Mouse (Mus musculus): ENCODE measurements around the gene Gm17359. TPM values are rescaled to one million over a fixed set of nuclear protein-coding genes. Genes with fewer than 3 reads are reported as not detected.
"Not testable (repeated sequence)": the region's sequence is repeated elsewhere in the genome, so short reads cannot be mapped to it uniquely, and the experiment has no call there.

The Gm17359 gene
- total RNA-seq, 2 experiments from 2014 or later = not detected

DNA sequence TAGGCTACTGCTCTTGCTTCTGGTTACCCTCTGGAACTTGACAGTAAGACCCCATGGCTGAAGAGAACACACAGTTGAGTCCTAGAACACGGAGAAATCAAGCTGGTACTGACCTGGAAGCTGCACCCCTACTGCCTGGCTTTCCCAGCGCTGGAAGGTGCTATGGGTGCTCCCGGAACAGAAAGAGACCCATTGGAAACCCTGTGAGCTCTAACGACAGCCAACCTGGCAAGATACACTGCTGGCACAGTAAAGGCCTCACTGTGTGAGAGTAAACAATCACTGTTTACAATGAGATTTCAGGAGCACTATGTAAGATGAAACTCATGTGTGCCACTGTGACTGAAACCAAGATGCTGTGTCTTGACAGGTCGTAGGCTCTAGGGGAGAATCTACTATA lies 78.6 kb downstream of the Gm17359 start:
- DNase-seq = no peak

DNA sequence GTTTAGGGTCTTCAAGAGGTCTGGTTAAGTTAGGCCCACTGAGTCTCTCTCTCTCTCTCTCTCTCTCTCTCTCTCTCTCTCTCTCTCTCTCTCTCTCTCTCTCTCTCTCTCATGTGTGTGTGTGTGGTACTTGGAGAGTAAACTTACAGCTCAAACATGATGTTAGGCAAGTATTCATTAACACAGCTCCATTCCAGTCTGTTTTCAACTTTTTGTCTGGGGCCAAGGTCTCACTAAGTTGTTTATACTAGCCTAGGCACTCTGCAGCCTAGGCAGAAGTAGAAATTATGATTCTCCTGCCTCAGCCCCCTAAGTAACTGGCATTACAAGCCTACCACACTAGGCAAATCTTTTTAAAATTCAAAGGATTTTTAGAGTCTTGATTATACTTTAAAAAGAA lies 79.5 kb downstream of the Gm17359 start:
- no peak for DNase-seq

- no peak for DNase-seq
These were observed 80.7 kb downstream of the Gm17359 start for GRCm38 (mm10) chr3:79416944-79417680.

DNA sequence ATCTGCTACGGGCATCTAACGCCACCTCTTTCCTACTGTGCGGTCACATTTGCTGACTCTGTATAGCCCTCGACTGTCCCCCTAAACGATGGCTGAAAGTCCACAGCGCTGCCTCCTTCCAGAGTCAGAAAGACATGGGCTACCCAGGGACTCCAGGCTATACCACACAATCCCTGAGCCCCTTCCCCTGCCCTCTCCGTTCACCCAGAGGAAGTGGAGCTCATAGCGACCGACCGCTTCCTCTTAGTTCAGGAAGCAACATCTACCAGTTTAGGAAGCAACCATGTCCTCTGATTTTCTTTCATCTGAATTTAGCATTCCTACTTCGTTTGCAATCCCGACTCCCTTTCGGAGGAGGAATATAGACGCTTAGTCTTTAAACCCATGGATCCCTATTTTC lies 82.5 kb downstream of the Gm17359 start:
- DNase-seq = no peak

- DNase-seq = no peak
These were observed 89.0 kb downstream of the Gm17359 start for GRCm38 (mm10) chr3:79425441-79425840.

- DNase-seq = no peak
These were observed 97.1 kb downstream of the Gm17359 start for GRCm38 (mm10) chr3:79433593-79433992.

GRCm38 (mm10) chr3:79434436-79434835 lies 98.0 kb downstream of the Gm17359 start:
- no peak for DNase-seq

DNA sequence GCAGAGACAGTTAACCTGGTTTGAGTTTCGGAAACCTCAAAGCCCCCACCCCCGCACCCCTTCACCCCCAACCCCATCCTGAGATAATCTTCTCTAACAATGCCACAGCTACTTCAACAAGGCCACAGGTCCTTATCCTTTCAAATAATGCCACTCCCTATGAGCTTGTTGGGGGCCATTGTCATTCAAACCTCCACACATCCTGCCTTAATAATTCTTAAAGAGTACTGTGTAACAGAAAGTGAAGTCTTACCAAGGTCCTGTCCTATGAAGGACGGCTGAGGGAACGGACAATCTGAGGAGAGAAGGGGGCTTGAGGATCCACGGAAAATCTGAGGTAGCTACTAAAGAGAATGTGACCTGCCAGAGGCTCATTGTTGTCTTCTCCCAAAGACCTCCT lies 98.5 kb downstream of the Gm17359 start:
- no peak for DNase-seq

DNA sequence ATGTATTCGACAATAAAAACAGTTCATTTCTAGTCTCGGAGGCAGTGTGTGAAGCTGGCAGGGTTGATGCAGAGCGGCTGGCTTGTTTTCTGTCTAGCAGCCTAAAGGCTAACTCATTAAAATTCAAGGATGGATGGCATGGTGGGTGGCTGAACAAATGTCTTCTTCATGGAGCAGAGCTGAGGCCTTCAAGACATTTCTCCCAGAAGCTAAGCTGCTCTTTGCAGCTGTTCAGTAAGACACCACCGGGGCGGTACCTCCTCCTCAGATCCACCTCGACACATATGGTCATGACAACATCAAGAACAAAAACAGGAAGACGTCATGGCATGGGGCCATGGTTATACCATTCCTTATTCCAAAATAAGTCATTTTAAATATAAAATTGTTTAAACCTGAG lies 99.7 kb downstream of the Gm17359 start:
- DNase-seq = no peak

DNA sequence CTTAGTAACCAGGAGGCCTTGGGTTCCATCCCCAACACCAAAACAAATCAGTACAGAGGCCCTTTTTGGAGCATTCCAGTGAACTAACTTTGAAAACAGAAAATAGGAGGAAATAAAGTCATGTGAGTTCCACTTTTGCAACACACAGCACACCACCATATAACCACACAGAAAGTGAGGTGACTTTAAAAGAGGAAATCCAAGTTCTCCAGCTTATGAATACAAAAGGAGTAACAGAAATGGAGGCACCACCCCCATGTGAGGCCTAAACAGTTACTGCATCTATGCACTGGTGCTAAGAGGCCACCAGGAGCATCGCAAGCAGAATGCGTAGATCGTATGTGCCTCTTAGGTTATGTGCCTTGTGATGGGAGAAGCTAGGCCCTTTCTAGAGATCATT lies 101.8 kb downstream of the Gm17359 start:
- no peak for DNase-seq

DNA sequence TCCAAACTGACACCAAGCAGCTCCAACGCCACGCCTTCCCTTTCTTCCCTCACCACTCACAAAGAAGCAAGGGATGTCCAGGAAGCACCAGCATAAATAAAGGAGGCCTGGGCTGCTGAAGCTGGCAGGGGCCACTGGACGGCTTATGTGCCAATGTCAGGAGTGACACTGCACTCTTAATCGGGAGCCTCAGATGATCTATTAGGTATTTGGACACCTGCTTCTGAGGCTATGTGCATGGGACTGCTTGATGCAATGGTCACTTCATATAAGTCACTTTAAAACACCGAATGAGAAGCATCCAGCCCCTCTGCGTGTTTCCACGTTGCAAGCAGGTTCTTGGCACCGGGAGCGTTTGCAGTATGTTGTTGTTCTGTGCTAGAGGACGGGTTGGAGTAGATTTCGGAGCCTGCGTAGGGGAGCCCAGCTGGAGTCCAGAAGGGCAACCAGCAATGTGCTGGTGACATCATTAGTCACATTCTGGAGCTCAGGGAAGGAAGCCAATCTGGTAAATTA lies 104.6 kb downstream of the Gm17359 start:
- no peak for DNase-seq

- DNase-seq = no peak
These were observed 107.4 kb downstream of the Gm17359 start for GRCm38 (mm10) chr3:79443850-79444249.

DNA sequence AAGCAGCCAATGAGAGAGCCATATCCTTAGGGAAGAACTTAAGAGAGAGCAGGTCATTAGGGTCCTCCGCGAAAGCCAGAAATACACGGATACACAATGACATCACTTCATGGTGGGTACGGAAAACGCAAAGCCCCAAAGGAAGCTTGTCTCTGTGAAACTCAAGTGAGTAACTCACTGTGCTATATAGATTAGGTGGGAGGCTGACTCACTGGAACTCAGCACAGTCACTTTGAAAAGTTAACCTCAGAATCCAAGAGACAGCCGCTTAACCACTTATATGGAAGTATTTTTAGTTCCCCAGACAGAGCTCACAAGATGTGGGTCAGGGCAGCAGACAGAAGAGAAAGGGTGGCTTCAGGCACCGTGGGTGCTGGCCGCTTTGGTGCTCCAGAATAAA lies 108.6 kb downstream of the Gm17359 start:
- no peak for DNase-seq

DNA sequence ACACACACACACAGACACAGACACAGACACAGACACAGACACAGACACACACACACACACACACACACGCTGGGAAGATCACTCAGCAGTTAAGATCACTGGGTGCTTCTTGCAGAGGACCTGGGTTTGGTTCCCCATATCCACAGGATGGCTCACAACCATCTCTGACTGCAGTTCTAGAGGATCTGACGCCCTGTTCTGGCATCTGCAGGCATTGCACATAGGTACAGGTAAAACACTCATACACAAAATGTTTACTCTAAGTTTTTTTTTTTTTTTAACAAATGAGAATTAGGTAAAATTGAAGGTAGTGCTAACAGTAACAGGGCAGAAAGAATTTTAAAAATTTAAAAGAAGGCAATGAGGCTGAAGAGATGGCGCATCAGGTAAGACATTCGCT lies 109.7 kb downstream of the Gm17359 start:
- DNase-seq = no peak

DNA sequence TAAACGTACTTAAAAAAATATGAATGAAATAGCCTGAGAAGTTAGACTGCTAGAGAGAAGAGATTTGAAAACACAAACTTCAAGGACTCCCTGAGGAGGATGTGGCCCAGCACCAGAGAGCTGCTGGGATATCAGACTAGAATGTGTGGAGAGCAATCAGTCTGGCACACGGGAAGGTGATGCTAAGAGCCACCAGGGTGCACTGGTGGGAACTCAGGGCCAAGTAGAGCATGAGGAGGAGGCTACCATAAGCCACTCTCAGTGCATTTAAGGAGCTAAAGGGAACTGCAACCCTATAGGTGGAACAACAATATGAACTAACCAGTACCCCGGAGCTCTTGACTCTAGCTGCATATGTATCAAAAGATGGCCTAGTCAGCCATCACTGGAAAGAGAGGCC lies 110.2 kb downstream of the Gm17359 start:
- DNase-seq = not testable (repeated sequence)

DNA sequence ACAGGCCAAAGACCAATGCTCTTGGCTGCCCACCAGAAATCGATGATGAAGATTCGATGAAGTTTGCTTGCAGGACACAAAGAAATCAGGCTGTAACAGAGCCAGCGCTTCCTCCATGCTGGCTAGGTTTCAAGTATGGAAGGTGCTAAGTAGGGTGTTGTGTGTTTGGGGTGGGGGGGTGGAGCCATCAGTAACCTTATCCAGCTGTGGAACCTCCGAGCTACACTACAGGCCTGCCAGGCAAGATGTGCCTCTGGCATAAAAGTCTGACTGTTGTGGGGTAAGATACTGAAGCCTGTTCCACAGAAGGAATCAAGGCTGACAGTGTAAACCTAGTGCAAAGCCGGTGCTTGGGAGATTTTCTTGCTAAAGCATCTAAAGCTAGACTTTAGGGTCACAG lies 112.0 kb downstream of the Gm17359 start:
- DNase-seq = no peak

- DNase-seq = no peak
These were observed 112.9 kb downstream of the Gm17359 start for GRCm38 (mm10) chr3:79449361-79449760.

DNA sequence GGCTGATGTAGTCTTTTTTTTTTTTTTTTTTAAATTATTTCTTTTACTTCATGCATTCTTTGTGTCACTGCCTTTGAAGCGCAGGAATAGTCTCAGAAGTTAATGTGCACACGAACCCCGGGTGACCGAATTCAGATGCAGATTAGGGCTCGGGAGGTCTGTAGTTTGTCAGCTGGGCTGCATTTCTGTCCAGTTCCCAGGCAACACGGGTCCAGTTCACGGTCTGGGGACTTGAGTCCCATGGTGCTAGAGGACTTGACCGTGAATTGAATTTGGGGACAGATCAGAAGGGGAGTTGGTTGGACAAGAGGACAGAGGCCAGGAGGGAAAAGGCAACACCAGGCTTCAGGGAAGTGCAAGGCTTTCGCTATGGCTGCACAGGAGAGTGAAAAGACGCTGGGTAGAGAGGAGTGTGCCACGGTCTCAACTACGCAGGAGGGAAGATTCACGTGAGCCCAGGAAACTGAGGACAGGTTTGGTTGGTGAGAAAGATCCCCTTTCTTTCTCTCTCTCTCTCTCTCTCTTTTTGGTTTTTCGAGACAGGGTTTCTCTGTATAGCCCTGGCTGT lies 116.3 kb downstream of the Gm17359 start:
- no peak for DNase-seq

- DNase-seq = no peak
These were observed 119.3 kb downstream of the Gm17359 start for GRCm38 (mm10) chr3:79455761-79456160.

DNA sequence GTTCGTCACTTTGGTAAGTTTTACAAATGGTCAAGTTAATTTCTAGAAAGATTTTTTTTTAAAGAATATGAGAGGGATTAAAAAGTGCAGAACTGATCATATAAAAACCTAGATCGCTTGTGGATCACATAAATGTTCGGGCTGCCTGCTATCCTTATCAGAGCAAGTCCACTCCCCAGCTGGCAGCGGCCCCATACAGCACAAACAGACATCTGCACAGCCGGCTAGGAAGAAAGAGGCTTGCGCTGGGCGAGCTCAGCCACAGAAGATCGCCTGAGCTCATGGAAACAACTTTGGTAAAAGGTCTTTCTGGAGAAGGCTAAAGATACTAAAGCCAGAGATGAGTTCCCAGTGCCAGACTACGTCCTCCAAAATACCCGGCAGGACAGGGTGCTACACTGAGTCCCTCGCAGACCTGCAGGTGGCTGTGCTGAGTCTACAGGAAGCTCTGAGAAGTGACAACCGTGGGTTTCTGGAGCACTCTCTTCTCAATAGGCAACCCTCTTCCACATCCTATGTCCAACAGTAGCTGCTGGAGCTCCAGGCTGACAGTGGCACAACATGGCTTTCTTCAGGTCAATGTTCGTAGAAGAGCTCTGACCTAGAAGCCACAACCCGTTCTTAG lies 122.3 kb downstream of the Gm17359 start:
- DNase-seq = no peak

DNA sequence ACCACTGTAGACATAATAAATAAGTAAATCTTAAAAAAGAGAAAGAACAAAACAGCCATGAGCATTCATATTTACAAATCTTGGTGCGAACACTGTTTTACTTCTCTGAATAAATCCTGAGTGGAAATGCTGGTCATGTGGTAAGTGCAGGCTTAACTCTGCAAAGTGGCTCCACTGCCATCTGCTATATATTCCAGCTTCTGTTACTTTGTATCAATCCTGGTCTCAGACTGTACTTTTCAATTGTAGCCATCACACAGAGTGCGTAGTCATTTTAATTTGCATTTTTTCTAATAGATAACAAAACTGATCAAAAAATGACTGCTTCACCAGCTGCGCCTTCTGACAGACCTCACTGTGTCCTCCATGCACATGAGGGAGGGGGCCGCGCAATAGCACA lies 133.0 kb downstream of the Gm17359 start:
- DNase-seq = no peak

DNA sequence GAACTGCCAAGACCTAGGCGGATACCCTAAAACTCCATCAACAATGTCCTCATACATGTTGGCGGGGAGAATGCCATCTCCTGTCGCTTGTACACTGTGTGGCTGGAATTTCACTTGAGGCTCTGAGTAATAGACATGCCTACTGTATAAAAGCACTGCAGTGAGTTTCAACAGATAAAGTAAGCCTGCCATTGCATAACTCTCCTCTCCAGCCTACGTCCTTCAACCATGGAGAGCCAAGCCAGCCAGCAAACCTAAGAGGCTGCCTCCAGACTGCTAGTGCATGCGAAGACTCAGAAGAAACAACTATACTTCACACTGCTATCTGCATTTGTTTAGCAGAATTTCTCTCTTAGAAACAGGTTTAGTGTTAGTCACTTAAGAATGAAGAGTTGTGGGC lies 135.9 kb downstream of the Gm17359 start:
- DNase-seq = no peak

DNA sequence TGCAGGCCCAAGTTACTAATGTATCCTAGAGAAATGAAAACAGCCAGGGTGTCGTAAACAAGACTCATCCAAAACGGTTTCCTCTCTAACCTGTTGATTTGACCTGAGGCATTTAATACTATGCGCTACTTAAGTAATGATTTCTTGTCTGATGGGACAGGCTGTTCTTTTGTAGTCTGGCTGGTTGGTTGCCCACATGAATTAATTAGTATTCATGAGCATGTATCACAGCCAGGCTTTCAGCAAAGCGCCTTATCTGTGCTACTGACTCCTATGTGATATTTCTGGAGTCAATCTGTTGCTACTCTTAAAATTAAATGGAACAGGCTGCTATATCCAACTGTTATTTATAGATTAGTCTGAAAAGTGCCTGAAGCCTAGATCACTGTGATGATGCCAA lies 138.4 kb downstream of the Gm17359 start:
- DNase-seq = no peak

GRCm38 (mm10) chr3:79475980-79476379 lies 139.5 kb downstream of the Gm17359 start:
- no peak for DNase-seq
